Mouse (Mus musculus) spleen, postnatal 10 days (tissue): Measurements from ENCODE around the gene Zfp13.
"Not testable (repeated sequence)": the region's sequence is repeated elsewhere in the genome, so short reads cannot be mapped to it uniquely, and the experiment has no call there.

Source experiments
- DNase-seq, 2 experiments: peaks; one replicate each; pipeline ENCODE4 v3.0.0; 2021 to 2022; ENCODE audit warnings: low spot score in 2 of 2

The Zfp13 gene

DNA sequence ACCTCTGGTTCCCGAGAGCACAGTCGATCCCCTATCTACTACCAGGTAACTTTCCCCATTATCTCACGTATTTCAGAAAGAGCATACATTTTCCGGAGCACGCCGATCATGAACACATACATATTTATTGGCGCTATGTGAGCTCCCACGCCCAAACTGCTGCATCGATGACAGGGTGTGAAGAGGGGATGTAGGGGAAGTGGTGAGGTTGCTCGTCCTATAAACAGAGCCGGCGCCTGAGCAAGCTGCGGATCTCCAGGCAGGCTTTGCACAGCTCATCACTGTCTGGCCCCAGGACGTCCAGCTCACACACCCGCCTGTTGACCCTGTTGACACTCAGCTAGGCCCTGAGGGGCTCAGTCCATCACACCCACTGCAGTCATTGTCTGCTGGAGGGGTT lies 48.4 kb downstream of the Zfp13 start:
- no peak for DNase-seq

DNA sequence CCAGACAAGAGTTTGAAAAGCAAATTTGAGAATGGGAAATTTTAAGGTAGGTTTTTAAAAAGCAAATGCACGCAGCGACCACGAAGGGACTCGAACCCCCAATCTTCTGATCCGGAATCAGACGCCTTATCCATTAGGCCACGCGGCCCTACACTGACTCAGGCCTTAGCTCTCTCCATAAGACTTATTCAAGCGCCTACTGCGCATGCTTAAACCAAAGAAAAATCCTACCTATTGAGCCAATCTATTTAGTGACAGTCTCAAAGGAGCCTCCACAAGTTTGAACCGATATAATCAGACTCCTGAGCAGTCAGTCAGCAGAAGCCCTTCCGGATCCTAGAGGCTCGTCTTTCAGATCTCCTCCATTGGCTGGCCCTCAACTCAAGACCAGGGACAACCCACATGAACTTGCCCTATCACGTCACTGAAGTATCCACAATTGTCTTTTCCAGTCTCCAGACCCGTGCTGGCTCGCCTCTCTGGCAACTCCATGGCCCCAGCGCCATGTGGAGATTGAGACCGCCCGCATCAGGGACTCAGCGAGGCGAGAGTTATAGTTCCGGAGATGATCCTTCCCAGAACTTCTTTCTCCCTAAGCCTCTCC lies 49.0 kb downstream of the Zfp13 start:
- DNase-seq, result peak; percentile 91 to 95

DNA sequence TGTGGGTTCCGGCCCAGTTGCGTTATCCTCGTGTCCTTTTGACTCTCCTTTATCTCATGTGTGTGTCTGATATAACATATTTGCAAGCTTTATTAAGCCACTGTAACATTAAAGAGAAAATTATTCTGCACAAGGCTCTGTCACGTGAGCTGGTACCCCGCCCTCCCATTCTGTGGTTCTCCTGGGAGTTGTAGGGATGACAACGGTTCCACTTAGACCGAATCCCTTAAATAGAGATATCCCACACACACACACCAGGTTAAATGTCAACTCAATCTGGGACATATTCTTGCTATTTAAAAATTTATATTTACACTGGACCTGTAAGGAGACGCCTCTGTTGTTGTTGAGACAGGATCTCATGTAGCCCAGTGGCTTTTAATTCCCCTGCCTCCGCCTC lies 49.8 kb downstream of the Zfp13 start:
- DNase-seq, result peak in 1 of 2 experiments; percentile 8

- DNase-seq, result peak; percentile 85 to 88
These were observed 50.7 kb downstream of the Zfp13 start for GRCm38 (mm10) chr17:23548615-23549014.

DNA sequence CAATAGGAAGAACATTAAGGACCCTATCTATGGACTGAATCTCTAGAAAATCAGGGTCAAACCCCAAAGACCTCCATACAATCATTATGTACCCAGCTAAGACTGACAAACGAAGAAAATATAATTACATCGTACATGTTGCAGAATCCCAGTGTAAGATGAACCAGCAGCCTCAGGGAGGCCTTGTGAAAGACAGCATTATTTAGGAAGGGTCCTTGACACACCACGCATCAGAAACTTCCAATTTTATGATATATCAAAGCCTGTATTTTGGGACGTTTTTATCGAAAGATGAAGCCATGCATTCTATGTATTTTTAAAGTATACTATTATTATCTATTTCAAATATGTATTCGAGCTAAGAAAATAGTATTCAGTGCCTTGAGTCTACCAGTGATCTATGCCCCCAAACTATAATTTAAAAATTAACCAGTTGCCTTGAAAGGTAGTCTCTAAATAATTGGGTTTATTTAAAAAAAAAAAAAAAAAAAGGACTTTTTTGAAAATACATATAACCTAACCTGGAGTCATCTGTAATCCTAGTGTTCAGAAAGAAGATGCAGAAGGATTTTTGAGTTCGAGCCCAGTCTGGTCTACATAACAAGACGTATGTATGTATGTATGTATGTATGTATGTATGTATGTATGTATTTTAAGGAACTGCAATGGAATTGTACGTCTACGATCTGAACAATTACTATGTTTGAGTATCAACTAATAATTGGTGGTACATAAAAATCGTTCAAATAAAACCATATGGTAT lies 51.4 kb downstream of the Zfp13 start:
- DNase-seq, result no peak

DNA sequence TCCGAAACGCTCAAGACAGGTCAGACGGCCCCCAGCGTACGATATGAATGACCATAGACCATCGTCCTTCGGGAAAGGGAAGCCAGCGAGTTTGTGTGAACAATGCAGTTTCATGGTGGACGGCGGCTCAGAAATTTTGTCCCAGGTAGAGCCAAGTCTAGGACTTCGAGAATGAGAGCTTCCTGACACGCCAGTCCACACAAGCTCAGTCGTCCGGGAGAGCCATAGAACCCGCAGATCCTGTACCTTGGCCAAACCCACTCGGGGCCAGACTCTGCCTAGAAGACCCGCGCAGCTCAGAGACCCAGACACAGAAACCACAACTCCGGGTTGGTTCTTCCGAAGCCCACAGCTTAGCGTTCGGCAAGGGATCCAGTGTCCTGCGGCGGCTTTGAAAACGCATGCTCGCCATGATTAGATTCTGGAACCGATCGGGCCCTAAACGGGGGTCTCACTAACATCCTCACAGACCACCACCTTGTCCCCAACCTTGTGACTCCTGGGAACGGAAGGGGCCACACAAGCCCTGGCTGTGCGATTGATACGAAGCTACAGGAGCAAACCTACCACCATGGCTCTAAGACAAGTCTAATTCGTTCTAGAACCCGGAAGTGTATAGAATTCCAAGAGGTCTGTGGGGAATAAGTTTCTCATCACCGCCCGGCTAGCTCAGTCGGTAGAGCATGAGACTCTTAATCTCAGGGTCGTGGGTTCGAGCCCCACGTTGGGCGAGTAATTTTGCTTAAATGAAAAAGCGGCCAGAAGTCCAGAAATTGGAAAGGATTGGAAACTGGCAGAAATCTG lies 52.4 kb downstream of the Zfp13 start:
- peak; percentile 81 for DNase-seq

DNA sequence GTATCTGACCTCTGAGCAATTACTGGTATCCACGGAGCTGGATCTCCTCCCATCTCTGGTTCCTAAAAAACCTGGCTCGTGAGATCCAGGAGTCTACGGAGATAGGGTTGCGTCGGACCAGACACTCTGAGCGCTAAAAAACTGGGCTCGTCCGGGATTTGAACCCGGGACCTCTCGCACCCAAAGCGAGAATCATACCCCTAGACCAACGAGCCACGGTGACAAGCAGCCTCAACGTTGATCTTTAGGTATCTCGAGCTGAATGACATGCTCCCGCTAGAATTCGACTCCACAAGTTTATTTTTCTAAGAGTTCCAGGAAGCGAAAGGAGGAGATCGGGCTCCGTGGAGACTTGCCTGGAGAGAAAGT lies 53.0 kb downstream of the Zfp13 start:
- DNase-seq, result peak; percentile 75 to 78

DNA sequence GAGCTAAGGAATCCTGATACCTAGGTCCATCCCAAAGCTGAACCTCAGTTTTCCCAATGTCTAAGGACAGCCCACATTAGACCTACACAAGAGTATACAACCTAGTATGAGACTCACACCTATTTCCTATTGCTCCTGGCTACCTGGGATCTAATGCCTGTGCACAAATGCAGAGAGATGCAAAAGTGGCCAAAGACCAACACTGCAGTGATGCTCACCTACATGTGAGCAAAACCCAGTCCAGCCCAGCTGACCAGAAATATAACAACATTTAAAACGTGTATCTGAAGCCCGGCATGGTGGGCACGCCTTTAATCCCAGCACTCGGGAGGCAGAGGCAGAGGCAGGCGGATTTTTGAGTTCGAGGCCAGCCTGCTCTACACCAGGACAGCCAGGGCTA lies 53.4 kb downstream of the Zfp13 start:
- no peak for DNase-seq

DNA sequence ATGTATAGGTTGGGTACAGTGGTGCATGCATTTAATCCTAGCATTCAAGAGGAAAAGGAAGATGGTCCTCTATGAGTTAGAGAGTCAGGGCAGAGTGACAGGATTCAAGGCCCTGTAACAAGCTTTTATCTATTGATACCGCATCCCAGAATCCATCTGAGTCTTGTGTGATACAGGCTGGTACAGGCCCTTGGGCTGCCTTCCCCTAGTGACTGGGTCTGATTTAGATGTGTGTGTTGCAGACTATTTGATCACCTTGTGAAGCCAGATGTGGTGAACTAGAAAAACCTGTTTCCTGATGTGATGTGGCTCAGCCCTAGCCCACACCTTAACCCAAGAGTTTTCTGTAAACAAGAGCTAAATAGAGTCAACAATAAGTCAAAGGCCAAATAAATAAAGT lies 54.5 kb downstream of the Zfp13 start:
- no peak for DNase-seq

- DNase-seq, result no peak
These were observed 55.3 kb downstream of the Zfp13 start for GRCm38 (mm10) chr17:23543983-23544382.

DNA sequence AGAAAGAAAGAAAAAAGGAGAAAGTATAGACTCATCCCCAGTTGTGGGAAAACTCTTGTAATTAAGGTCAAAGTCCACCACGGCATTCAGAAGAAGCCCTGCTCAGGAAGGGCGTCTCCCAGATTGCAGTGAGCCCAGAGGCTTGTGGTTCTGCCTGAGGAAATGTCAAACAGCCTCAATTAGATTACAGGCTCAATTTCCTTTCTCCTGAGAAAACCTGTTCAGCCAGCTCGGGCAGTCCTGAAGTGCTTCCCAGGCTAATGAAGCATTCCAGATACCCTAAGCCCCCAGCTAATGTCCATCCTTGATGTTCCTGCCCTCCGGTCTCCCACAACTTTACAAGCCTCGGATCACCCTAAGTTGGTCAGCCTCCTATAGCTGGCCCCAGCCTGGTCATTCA lies 56.0 kb downstream of the Zfp13 start:
- no peak for DNase-seq

GRCm38 (mm10) chr17:23542835-23543234 lies 56.5 kb downstream of the Zfp13 start:
- DNase-seq, result no peak

GRCm38 (mm10) chr17:23542004-23542720 lies 57.1 kb downstream of the Zfp13 start:
- no peak for DNase-seq

GRCm38 (mm10) chr17:23540605-23541475 lies 58.4 kb downstream of the Zfp13 start:
- DNase-seq, result no peak

GRCm38 (mm10) chr17:23540106-23540505 lies 59.2 kb downstream of the Zfp13 start:
- no peak for DNase-seq

- DNase-seq, result no peak
These were observed 59.7 kb downstream of the Zfp13 start for GRCm38 (mm10) chr17:23539608-23540007.

- DNase-seq, result peak in 1 of 2 experiments; percentile 10
These were observed 60.8 kb downstream of the Zfp13 start for GRCm38 (mm10) chr17:23538299-23539015.

- no peak for DNase-seq
These were observed 61.6 kb downstream of the Zfp13 start for GRCm38 (mm10) chr17:23537554-23538255.

DNA sequence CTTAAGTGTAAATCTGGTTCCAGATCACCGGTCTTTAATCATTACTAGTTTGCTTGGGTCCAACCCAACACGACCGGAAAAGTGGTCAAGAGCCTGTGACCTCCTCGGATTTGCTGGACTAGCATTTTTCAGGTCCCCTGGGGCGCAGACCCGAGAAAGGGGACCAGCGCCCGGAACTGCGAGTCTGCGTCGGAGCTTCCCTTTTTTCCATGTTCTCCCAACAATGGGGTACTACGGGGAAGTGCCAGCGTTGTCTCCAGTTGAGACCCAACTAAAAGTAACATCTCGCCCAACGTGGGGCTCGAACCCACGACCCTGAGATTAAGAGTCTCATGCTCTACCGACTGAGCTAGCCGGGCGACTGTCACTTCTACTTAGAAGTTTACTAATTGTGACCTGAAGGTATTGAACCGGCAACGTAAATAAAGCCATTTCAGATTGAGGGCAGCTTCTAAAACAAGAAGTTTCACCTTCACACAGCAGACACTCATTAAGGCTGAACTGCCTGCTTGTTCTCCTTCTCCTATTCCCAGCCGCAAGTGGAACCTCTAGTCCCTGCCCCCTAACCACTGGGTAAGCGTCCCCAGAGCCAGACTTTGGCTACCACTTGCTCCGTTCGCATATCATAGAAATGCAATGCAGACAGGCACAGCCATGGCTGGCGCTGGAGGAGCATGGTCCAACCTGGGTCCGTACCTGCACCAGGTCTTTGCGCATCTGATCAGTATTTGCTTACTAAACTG lies 64.1 kb downstream of the Zfp13 start:
- DNase-seq, result not testable (repeated sequence)
